Mouse (Mus musculus): ENCODE measurements around the gene Iqschfp.

DNA sequence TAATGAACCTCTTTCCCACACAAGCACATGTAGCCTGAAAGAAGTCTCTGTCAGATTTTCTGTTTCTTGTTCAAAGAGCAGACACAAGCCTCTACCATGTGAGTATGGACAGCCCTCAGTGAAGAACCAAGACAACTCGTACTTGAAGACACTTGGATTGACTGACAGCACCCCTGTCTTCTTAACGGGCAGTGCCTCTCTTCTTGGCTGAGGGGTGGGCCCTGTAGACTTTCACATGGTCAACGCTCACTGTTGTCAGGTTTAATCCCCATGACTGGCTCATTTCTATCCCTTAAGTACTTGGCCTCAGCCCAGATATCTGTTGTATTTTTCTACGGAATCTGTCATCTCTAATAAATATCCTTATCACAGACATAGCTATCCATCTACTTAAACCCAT is 738.2 kb downstream of the Iqschfp start:
- no peak for TF ChIP-seq CTCF (IDR thresholded peaks at IDR 0.05; ENCODE audit: low read depth)
- no peak for TF ChIP-seq EP300 (IDR thresholded peaks at IDR 0.05; ENCODE audit: low read depth)
